Mouse (Mus musculus): ENCODE data around the gene Kcnh7.

Kcnh7 gene

GRCm38 (mm10) chr2:62935273-62935874 is 248.7 kb downstream of the Kcnh7 start:
- DNase-seq (ENCODE audit: low spot score in 2 of 2) = no peak

- DNase-seq (ENCODE audit: low spot score in 2 of 2) = no peak
Measured at GRCm38 (mm10) chr2:62928494-62928893, 255.6 kb downstream of the Kcnh7 start.

GRCm38 (mm10) chr2:62928065-62928464 is 256.0 kb downstream of the Kcnh7 start:
- DNase-seq (ENCODE audit: low spot score in 2 of 2) = no peak

- DNase-seq (ENCODE audit: low spot score in 2 of 2) = no peak
Measured at GRCm38 (mm10) chr2:62923803-62924202, 260.3 kb downstream of the Kcnh7 start.

GRCm38 (mm10) chr2:62907688-62908087 is 276.4 kb downstream of the Kcnh7 start:
- no peak for DNase-seq (ENCODE audit: low spot score in 2 of 2)

- DNase-seq (ENCODE audit: low spot score in 2 of 2) = no peak
Measured at GRCm38 (mm10) chr2:62902363-62903353, 281.4 kb downstream of the Kcnh7 start.

- DNase-seq (ENCODE audit: low spot score in 2 of 2) = no peak
Measured at GRCm38 (mm10) chr2:62878763-62879162, 305.3 kb downstream of the Kcnh7 start.

- DNase-seq (ENCODE audit: low spot score in 2 of 2) = peak in 1 of 2 experiments; percentile 15
Measured at GRCm38 (mm10) chr2:62855391-62855790, 328.7 kb downstream of the Kcnh7 start.

- no peak for DNase-seq (ENCODE audit: low spot score in 2 of 2)
Measured at GRCm38 (mm10) chr2:62842630-62843029, 341.5 kb downstream of the Kcnh7 start.

- no peak for DNase-seq (ENCODE audit: low spot score in 2 of 2)
Measured at GRCm38 (mm10) chr2:62834261-62834660, 349.8 kb downstream of the Kcnh7 start.

- no peak for DNase-seq (ENCODE audit: low spot score in 2 of 2)
Measured at GRCm38 (mm10) chr2:62819231-62819630, 364.9 kb downstream of the Kcnh7 start.

- no peak for DNase-seq (ENCODE audit: low spot score in 2 of 2)
Measured at GRCm38 (mm10) chr2:62816016-62816415, 368.1 kb downstream of the Kcnh7 start.

- peak in 1 of 2 experiments; percentile 3 for DNase-seq (ENCODE audit: low spot score in 2 of 2)
Measured at GRCm38 (mm10) chr2:62808813-62809212, 375.3 kb downstream of the Kcnh7 start.

GRCm38 (mm10) chr2:62807476-62807882 is 376.6 kb downstream of the Kcnh7 start:
- DNase-seq (ENCODE audit: low spot score in 2 of 2) = peak in 1 of 2 experiments; percentile 17

- DNase-seq (ENCODE audit: low spot score in 2 of 2) = peak in 1 of 2 experiments; percentile 7
Measured at GRCm38 (mm10) chr2:62806931-62807330, 377.2 kb downstream of the Kcnh7 start.

GRCm38 (mm10) chr2:62804030-62804429 is 380.1 kb downstream of the Kcnh7 start:
- DNase-seq (ENCODE audit: low spot score in 2 of 2) = no peak

- DNase-seq (ENCODE audit: low spot score in 2 of 2) = no peak
Measured at GRCm38 (mm10) chr2:62784460-62785038, 399.5 kb downstream of the Kcnh7 start.

GRCm38 (mm10) chr2:62746256-62746655 is 437.8 kb downstream of the Kcnh7 start:
- no peak for DNase-seq (ENCODE audit: low spot score in 2 of 2)

GRCm38 (mm10) chr2:62743098-62743497 is 441.0 kb downstream of the Kcnh7 start:
- DNase-seq (ENCODE audit: low spot score in 2 of 2) = no peak

GRCm38 (mm10) chr2:62730671-62731070 is 453.4 kb downstream of the Kcnh7 start:
- no peak for DNase-seq (ENCODE audit: low spot score in 2 of 2)

GRCm38 (mm10) chr2:62727732-62728131 is 456.4 kb downstream of the Kcnh7 start:
- DNase-seq (ENCODE audit: low spot score in 2 of 2) = no peak

- DNase-seq (ENCODE audit: low spot score in 2 of 2) = no peak
Measured at GRCm38 (mm10) chr2:62725946-62726345, 458.1 kb downstream of the Kcnh7 start.
